ENCODE assay signal across 11 mouse cellular contexts in genomic region chr17:84384661-84385060, GRCm38 (mm10).
DNase-seq lines count a peak whose midpoint lies in the region; ATAC-seq lines count a peak whose summit lies in the region.
"Had no signal": no experiment of that assay in that cellular context is flagged by ENCODE, and none has a peak within 500 bp of the region (broad histone marks: within the 10 kb centered on the region; RNA-seq: fewer than 3 reads in every experiment).

No protein-coding gene starts in this region.

- H3K9ac ChIP-seq in heart, embryonic 12.5 days, result no peak overlapping the region
- H3K9ac ChIP-seq: forebrain, embryonic 15.5 days; limb, embryonic 15.5 days had no signal

- peak; percentile 24 for DNase-seq in heart, postnatal 4 days
- peak; percentile 31 for DNase-seq in thymus, postnatal 0 days (ENCODE audit: low spot score)
- no peak for DNase-seq in thymus, postnatal 25 days
- peak; percentile 6 for DNase-seq in brain, adult 2 months (ENCODE audit: low read depth, low spot score)
- no peak for DNase-seq in right cerebral cortex, postnatal 10 days (ENCODE audit: low spot score in 2 of 2)
- DNase-seq in embryonic facial prominence, embryonic 10.5 days (ENCODE audit: low spot score), result no peak
- DNase-seq: kidney, postnatal 14 days; midbrain, embryonic 14.5 days had no signal

- H3K4me2 ChIP-seq in heart, embryonic 12.5 days, result no peak overlapping the region
- H3K4me2 ChIP-seq: forebrain, embryonic 15.5 days; limb, embryonic 15.5 days had no signal

- no peak overlapping the region for H3K4me3 ChIP-seq in heart, embryonic 12.5 days
- no peak overlapping the region for H3K4me3 ChIP-seq in embryonic facial prominence, embryonic 10.5 days
- H3K4me3 ChIP-seq: forebrain, embryonic 15.5 days; limb, embryonic 15.5 days had no signal

- ATAC-seq in heart, embryonic 12.5 days (ENCODE audit: insufficient number of reproducible peaks, low FRiP score), result no peak
- ATAC-seq: forebrain, embryonic 15.5 days had no signal

- no peaks in the 10 kb centered on the region for H3K27me3 ChIP-seq in heart, embryonic 12.5 days (replicated peaks)
- no peaks in the 10 kb centered on the region for H3K27me3 ChIP-seq in embryonic facial prominence, embryonic 10.5 days (replicated peaks; ENCODE audit: low read depth, poor library complexity, severe bottlenecking)
- H3K27me3 ChIP-seq: forebrain, embryonic 15.5 days; limb, embryonic 15.5 days had no signal

- no peaks in the 10 kb centered on the region for H3K4me1 ChIP-seq in heart, embryonic 12.5 days (replicated peaks)
- no peaks in the 10 kb centered on the region for H3K4me1 ChIP-seq in embryonic facial prominence, embryonic 10.5 days
- H3K4me1 ChIP-seq: forebrain, embryonic 15.5 days had no signal

- H3K36me3 ChIP-seq in heart, embryonic 12.5 days, result peaks cover 37% of the 10 kb centered on the region
- peaks cover 69% of the 10 kb centered on the region for H3K36me3 ChIP-seq in embryonic facial prominence, embryonic 10.5 days (replicated peaks)

- H3K27ac ChIP-seq in heart, embryonic 12.5 days (ENCODE audit: poor library complexity, severe bottlenecking), result no peak overlapping the region
- H3K27ac ChIP-seq in embryonic facial prominence, embryonic 10.5 days (replicated peaks), result no peak overlapping the region
- H3K27ac ChIP-seq: forebrain, embryonic 15.5 days; limb, embryonic 15.5 days had no signal

- 0 out of 2 replicates have a peak, but pooled peaks cover 2% of the 10 kb centered on the region for H3K9me3 ChIP-seq in heart, embryonic 12.5 days (replicated peaks)
- peaks cover 3% of the 10 kb centered on the region; the same call in 1 of the 2 replicates for H3K9me3 ChIP-seq in embryonic facial prominence, embryonic 10.5 days
- H3K9me3 ChIP-seq: forebrain, embryonic 15.5 days; limb, embryonic 15.5 days had no signal

Comparison
In these comparisons a context has a peak if more than half of its experiments do, and no peak if none do; other contexts are left out.
1. DNase-seq: peak in heart, postnatal 4 days (single experiment), thymus, postnatal 0 days (single experiment) and brain, adult 2 months (single experiment); none in thymus, postnatal 25 days (single experiment), right cerebral cortex, postnatal 10 days (0 of 2) and embryonic facial prominence, embryonic 10.5 days (single experiment).